Mouse (Mus musculus) megakaryocyte, embryonic 14.5 days (primary cell): ENCODE measurements at regions not wholly inside any gene's neighbourhood (a gene's known extent, or its start where the extent isn't known, plus 50 kb on each side); places are given as distances from the start of the nearest gene placed in this dataset.

Source experiments
- FLI1 ChIP-seq: IDR thresholded peaks from 2 replicates; pipeline ENCODE4 v1.6.1; 2012; ENCODE audit warnings: low read length, inconsistent platforms, mixed read lengths
- GATA1 ChIP-seq: IDR thresholded peaks from 3 replicates; pipeline ENCODE4 v1.6.1; 2012; ENCODE audit warnings: mixed read lengths, low read length, inconsistent platforms, borderline replicate concordance

DNA sequence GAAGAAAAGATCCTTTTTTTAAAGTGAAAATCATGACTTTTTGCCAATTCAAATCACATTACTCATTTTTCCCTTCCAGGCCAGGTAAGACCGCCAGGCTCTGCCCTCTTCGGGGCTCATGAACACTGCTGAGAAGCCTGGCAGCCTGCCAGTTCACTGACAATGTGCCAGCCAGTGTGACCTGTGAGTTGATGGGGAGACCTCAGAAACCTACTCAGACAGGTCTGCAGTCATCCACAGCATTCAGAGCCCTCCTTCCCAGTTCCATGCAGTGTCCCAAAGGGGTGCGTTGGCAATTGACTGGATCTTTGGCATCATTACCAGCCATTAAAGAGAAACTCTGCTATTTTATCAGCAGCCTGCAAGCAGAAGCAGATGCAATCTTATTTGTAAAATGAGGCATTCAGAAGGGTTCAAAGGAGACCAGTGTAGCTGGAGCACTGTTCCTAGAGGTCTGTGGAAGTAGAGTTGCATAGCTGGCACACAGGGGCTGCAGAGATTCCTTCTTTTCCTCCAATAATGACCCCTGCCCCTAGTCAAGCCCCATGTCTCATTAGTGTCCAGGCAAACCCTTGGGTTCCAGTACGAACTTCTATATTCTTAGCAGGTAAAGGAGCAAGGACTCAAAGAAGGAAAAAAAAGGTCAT lies 384.4 kb downstream of the Rapgef2 start:
- TF ChIP-seq GATA1 (no peak), FLI1 (no peak)
